Mouse (Mus musculus) cerebellum, postnatal 14 days (tissue): ENCODE results near the gene Slc39a12.

Experiments used
- DNase-seq, 2 experiments: peaks; one replicate each; pipeline ENCODE4 v3.0.0; 2021; ENCODE audit warnings: mixed read lengths in 2 of 2

Slc39a12 gene

GRCm38 (mm10) chr2:14388162-14388561, at the start of gene Slc39a12:
TSS of gene Slc39a12 (plus strand) at chr2:14388316.
- DNase-seq, result no peak

GRCm38 (mm10) chr2:14341652-14342308, 46.3 kb upstream of the Slc39a12 start:
- peak; percentile 89 to 91 for DNase-seq

- DNase-seq, result peak; percentile 47 to 54
Measured at GRCm38 (mm10) chr2:14342309-14342839, 45.7 kb upstream of the Slc39a12 start.

DNA sequence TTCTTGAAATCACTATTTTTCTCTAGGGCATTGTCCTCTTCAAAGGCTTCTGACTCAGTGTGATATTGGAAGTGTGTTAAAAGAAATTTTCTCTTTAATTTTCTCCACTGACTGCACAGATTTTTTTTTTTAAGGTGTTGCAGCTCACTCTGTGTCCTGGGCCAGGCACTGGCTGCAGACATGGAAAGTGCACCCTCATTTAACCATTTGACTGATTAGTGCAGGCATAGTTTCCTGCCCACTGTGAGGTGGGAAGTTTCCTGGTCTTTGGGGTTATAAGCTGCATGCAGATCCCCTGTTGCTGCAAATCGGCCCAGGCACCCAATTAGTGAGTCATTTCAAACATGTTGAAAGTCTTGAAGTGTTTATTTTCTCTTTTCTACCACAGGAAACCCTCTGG, 740 bp downstream of the Slc39a12 start:
- no peak for DNase-seq

- no peak for DNase-seq
Measured at GRCm38 (mm10) chr2:14390900-14391299, 2.8 kb downstream of the Slc39a12 start.

DNA sequence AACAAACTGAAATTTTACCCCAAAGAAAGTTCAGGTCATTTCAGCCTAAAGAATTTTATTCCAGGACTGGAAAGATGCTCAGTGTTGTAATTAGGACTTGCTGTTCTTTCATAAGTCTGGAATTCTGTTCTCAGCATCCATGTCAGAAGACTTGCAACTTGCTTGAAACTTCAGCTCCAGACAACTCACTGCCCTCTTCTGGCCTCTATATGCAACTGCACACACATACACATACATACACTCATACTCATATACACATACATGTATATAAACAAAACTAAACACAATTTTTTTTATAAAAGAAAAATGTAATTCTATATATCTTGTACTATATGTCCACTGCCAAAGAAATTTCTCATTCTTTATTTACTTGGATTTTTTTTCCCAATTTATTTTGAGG, 14.9 kb downstream of the Slc39a12 start:
- no peak for DNase-seq

- no peak for DNase-seq
Measured at GRCm38 (mm10) chr2:14428987-14429386, 40.9 kb downstream of the Slc39a12 start.

DNA sequence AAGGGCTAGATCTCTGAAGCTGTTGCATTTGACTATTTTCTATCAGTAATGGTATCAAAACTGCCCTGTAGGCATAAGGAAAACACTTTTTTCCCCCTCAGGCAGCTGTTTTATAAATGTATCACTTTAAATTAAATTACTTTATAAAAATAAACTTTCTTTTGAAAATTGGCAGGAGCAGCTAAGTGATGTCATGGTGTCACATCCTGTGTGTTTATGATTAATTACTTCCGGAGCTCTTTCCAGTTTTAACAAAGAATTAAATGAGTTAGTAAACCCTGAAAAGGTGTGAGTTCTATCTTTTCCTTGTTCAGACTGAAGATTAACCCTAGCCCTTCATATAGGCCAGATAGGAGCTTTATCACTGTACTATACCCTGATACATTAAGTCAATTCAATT, 59.2 kb downstream of the Slc39a12 start:
- DNase-seq, result no peak

DNA sequence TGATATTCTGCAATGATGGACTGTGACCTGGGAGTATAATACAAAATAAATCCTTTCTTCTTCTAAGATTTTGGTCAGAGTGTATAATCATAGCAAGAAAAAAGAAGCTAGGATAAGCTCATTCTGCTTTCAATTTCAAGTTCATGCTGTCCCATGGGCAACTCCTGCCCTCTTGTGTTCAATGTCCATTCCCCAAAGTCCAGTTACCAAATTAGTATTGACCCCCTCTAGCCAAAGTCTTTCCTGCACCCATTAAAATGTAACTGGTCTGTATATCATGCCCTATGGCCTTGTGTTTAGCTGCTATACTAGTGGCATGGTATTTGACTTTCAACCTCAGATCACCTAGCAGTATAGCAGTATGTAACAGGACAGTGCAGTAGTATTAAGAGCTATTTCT, 62.8 kb downstream of the Slc39a12 start:
- no peak for DNase-seq

DNA sequence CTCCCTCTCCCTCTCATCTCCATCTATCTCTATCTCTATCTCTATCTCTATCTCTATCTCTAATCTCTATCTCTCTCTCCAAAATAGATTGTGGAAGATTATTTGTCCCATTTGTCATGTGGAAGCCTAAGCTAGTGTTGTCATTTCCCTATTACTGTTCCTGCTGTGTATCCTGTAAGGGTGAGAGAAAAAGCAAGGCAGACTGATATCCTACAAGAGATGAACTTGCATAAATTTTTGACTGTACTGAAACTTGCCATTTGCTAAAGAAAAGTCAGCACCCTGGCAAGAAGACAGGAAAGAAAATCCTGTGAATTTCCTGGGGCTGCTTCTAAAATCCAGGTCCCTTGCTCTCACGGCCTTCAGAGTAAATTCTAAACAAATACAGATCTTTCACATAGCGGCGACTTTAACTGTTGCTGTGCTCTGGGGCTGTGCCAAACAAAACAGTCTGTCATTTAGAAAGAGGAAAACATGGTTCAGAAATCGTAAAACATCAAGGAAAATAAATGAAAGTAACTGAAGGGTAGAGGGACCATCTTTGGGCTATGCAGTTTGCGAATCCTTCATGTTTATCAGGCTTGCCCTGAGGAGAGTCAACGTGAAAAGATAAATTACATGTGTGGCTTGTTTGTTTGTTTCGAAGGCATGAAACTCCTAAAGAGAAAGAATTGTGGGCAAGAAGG, 67.0 kb downstream of the Slc39a12 start:
- peak; percentile 4 to 5 for DNase-seq

GRCm38 (mm10) chr2:14464438-14464837, 76.3 kb downstream of the Slc39a12 start:
- DNase-seq, result peak in 1 of 2 experiments; percentile 3

GRCm38 (mm10) chr2:14494132-14494531, 106.0 kb downstream of the Slc39a12 start:
- DNase-seq, result no peak

GRCm38 (mm10) chr2:14496150-14496549, 108.0 kb downstream of the Slc39a12 start:
- no peak for DNase-seq

DNA sequence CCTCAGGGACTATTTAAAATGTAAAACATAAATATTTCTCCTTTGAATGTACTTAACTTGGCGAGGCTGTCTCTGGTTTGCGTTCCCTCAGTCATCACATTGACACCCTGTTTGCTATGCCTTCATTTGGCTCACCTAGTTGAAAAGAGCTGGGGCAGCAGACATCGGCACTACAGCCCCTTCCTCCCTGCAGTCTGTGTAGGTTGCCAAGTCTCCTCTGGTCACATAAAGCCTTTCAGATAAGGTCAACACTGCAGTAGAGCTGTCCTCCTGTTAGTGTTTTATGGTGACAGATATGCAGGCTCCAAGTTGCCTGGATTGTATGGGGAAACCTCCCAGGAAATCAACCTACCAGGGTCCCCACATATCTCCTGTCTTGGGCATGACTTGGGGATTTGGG, 114.4 kb downstream of the Slc39a12 start:
- no peak for DNase-seq

DNA sequence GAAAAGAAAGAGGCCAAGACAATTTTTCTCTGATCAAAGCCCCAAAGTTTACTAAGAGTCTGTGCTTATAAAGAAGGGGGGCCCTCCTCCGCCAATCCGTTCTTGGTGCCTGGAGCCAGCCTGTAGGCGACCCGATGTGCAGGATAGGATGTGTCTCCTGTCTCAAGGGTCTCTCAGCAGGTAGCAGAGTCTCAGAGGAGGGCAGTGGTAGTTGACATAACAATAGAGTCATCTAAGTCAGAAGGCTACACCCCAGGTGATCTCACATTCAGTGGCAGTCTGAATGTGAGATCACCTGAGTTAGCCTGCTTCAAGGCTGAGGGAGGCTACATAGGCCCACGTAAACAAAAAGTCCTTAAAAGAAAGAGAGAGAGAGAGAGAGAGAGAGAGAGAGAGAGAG, 130.1 kb downstream of the Slc39a12 start:
- no peak for DNase-seq

DNA sequence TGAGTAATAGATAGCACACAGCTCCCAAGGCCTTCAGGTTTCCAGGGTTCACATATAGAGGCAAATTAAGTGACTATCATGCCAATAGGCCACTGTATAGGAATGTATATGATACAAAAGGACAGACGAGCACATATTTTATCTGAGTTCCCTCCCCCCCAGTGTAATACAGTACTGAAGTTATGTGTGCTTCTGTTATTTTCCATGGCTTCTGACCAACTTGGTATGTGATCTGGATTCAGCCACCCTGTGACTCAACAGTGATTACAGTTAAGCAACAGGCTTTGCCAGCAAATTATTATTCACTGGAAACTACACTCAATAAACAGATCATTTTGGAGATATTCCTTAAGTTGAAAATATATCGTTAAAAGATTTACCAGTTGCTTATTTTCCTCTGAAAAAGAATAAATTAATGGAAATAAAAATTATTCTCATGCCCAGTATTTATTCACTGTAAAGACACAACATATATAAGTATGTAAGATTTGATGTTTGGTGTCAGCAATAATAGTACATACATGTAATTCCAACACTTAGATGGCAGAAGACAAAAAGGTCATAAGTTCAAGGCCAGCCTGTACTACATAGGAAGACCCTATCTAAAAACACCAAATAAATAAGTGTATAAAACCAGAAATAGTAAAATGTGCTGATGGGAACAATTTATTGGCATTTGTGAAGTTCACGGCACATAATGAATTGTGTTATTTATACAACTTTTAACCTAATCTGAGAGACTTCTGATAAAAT, 146.4 kb downstream of the Slc39a12 start:
- DNase-seq, result no peak

- no peak for DNase-seq
Measured at GRCm38 (mm10) chr2:14535246-14535671, 147.1 kb downstream of the Slc39a12 start.

DNA sequence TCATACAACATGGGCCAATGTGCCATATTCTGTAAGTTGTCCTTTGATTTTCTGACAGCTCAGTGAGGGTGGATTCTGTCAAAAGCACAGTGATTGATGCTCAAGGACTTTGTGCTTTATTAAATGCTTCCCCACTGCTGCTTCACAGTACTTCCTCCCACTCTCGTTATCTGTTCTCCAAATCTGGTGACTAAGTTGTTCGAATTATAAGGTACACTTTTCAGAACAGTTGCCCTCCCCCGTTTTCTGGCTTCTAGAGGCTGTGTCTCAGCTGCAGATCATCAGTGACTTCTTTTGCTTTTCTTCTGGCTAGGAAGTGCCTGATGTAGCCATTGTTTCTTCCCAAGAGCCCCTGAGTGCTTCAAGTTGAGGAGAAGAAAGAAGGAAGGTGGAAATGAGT, 149.7 kb downstream of the Slc39a12 start:
- DNase-seq, result no peak

DNA sequence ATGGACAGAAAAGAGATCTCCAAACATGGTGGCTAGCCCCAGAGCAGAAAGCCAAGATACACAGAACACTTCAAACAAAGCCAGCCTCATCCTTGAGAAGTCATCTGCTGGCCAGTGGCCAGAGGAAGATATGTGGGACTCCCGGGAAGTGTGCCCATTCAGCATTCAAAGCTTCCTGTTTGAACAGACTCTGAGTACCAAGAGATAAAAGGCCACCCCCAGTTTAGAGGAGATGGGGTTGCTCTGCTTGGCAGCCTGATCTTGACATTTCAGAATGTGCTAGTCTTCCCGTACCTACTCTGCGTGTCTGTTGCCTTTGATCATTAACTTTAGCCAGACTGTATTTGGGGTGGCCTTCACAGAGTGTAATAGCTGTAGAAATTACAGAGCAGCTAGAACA, 155.2 kb downstream of the Slc39a12 start:
- peak; percentile 14 to 40 for DNase-seq

GRCm38 (mm10) chr2:14543773-14544172, 155.7 kb downstream of the Slc39a12 start:
- DNase-seq, result no peak
